Mouse (Mus musculus): ENCODE results near the gene Usp8.

DNA sequence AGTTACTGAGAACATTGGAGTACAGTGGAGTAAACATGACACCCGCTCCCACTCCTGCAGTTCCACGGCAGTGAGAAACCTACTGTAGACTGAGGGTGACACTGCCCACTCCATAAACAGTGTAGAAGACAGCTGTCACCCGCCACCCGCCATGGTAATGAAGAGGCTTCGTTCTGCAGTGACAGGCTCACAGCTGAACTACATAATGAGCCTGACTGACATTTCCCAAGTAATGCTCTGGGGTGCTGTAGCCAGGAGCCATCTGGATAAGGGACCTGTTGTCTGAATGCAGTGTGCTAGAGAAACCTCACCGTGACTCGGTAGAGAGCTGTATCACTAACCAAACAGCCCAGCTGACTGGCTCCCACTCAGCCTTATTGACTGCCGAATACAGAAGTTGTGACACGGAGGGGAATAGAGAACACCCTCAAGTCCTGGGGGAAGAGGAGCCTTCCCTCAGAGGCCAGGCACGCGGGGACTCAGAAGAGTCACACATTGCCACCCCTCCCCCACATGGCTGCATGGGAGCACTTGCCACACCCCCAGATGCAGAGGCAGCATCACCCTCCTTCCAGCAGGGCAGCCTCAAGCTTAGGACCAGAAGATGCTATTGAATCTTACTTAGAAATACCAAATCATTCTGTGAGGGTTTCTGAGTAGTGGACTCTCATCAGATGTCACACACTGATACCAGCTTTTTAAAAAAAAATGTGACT, 58.9 kb downstream of the Usp8 start:
- TF ChIP-seq CTCF (IDR thresholded peaks at IDR 0.05; ENCODE audit: low read depth) = no peak
- no peak for TF ChIP-seq EP300 (optimal IDR thresholded peaks at IDR 0.05)

All from stomach, postnatal 0 days (tissue).